Mouse (Mus musculus) testis, adult 2 months (tissue): Measurements from ENCODE around the gene Mup17. TPM values are rescaled to one million over a fixed set of nuclear protein-coding genes. Genes with fewer than 3 reads are reported as not detected.
"Not testable (repeated sequence)": the region's sequence is repeated elsewhere in the genome, so short reads cannot be mapped to it uniquely, and the experiment has no call there.

Source experiments
- H3K27ac ChIP-seq: fragments of 200-500 bp; 2 replicates; pipeline ENCODE4 v1.5.1; 2012; ENCODE audit warnings: low read depth, low read length; ENCODE audit not compliant: control insufficient read depth, insufficient read depth
- H3K27me3 ChIP-seq: fragments of 200-500 bp; 2 replicates; pipeline ENCODE4 v1.6.1; 2012; ENCODE audit warnings: mild to moderate bottlenecking, low read length, moderate library complexity; ENCODE audit not compliant: control insufficient read depth, insufficient read depth
- H3K36me3 ChIP-seq: fragments of 200-500 bp; 2 replicates; pipeline ENCODE4 v1.6.1; 2012; ENCODE audit warnings: mild to moderate bottlenecking, low read length; ENCODE audit not compliant: control insufficient read depth, insufficient read depth
- H3K4me1 ChIP-seq: fragments of 200-500 bp; 2 replicates; pipeline ENCODE4 v1.6.1; 2012; ENCODE audit warnings: low read length; ENCODE audit not compliant: control insufficient read depth, insufficient read depth
- H3K4me3 ChIP-seq: fragments of 200-500 bp; 2 replicates; pipeline ENCODE4 v1.5.1; 2012; ENCODE audit warnings: low read depth, mild to moderate bottlenecking, low read length, moderate library complexity, mixed read lengths; ENCODE audit not compliant: control insufficient read depth
- CTCF ChIP-seq: fragments of 200-500 bp; IDR thresholded peaks from 2 replicates; pipeline ENCODE4 v1.5.1; 2012; ENCODE audit warnings: low read depth, mild to moderate bottlenecking, inconsistent platforms, low read length, moderate library complexity; ENCODE audit not compliant: control insufficient read depth, insufficient read depth, insufficient replicate concordance
- polyA plus RNA-seq: library from polyadenylated mRNA; depleted of rRNA; stranded (reverse); fragments of >200 nt; gene quantifications from 2 replicates; pipeline ENCODE4 v1.2.3, GENCODE M21; 2012; rRNA removed

Mup17 gene
- not detected in 2 replicates for polyA plus RNA-seq

- H3K4me3 ChIP-seq, H3K27me3 ChIP-seq, H3K27ac ChIP-seq, H3K36me3 ChIP-seq, H3K4me1 ChIP-seq: not testable (repeated sequence)
These were observed at the start of gene Mup17 for GRCm38 (mm10) chr4:61595771-61596170. Gene Mup17 (minus strand): TSS chr4:61595871.

GRCm38 (mm10) chr4:61571561-61571960, 24.1 kb downstream of the Mup17 start:
- not testable (repeated sequence) for H3K36me3 ChIP-seq, H3K27ac ChIP-seq, H3K4me1 ChIP-seq, H3K27me3 ChIP-seq, H3K4me3 ChIP-seq

- not testable (repeated sequence) for H3K4me1 ChIP-seq, H3K4me3 ChIP-seq, H3K27me3 ChIP-seq, H3K27ac ChIP-seq, H3K36me3 ChIP-seq
- peak; percentile 28; the same call in 1 of the 2 replicates for TF ChIP-seq CTCF
These were observed 39.8 kb downstream of the Mup17 start for GRCm38 (mm10) chr4:61555887-61556286.

Other genes starting within 250 kb of the Mup17 start
- not detected in 2 replicates for gene Mup15, start 156.1 kb downstream of the Mup17 start, polyA plus RNA-seq
- gene Mup16, start 76.3 kb downstream of the Mup17 start, polyA plus RNA-seq, result not detected in 2 replicates
- not detected in 2 replicates for gene Mup18, start 78.3 kb upstream of the Mup17 start, polyA plus RNA-seq
- not detected in 2 replicates for gene Mup19, start 186.4 kb upstream of the Mup17 start, polyA plus RNA-seq
- not detected in 2 replicates for gene Mup5, start 239.4 kb upstream of the Mup17 start, polyA plus RNA-seq